In genomic region chr6:55506519-55506918, GRCm38 (mm10) we compare ENCODE assay signal across 30 mouse cellular contexts. TPM values are rescaled to one million over a fixed set of nuclear protein-coding genes. Genes with fewer than 3 reads are reported as not detected.
A peak's percentile ranks its signal among the peaks of the same experiment; 100 is the strongest.
DNase-seq lines count a peak whose midpoint lies in the region; ATAC-seq lines count a peak whose summit lies in the region.
"Had no signal": no experiment of that assay in that cellular context is flagged by ENCODE, and none has a peak within 500 bp of the region (broad histone marks: within the 10 kb centered on the region; RNA-seq: fewer than 3 reads in every experiment).

No protein-coding gene starts in this region.

- H3K9ac ChIP-seq in forebrain, embryonic 11.5 days (ENCODE audit: low read length), result no peak overlapping the region
- no peak overlapping the region for H3K9ac ChIP-seq in forebrain, embryonic 13.5 days
- H3K9ac ChIP-seq: embryonic facial prominence, embryonic 12.5 days; heart, embryonic 12.5 days; hindbrain, embryonic 13.5 days; liver, embryonic 14.5 days; midbrain, embryonic 15.5 days had no signal

- no peaks in the 10 kb centered on the region for H3K27me3 ChIP-seq in forebrain, embryonic 11.5 days (ENCODE audit: control insufficient read depth, insufficient read depth, low read length)
- no peaks in the 10 kb centered on the region for H3K27me3 ChIP-seq in forebrain, embryonic 13.5 days
- no peaks in the 10 kb centered on the region for H3K27me3 ChIP-seq in limb, embryonic 10.5 days (ENCODE audit: low read depth, poor library complexity, severe bottlenecking)
- H3K27me3 ChIP-seq: embryonic facial prominence, embryonic 12.5 days; hindbrain, embryonic 13.5 days; midbrain, embryonic 15.5 days had no signal

- no peak overlapping the region for H3K27ac ChIP-seq in forebrain, embryonic 11.5 days (ENCODE audit: low read depth, low read length)
- no peak overlapping the region for H3K27ac ChIP-seq in forebrain, embryonic 13.5 days
- no peak overlapping the region for H3K27ac ChIP-seq in limb, embryonic 10.5 days
- H3K27ac ChIP-seq: embryonic facial prominence, embryonic 12.5 days; heart, adult 2 months; hindbrain, embryonic 13.5 days; layer of hippocampus, adult 2 months; liver, embryonic 14.5 days; midbrain, embryonic 10.5 days; midbrain, embryonic 15.5 days had no signal

- H3K4me2 ChIP-seq in forebrain, embryonic 11.5 days (ENCODE audit: low read depth, low read length, severe bottlenecking), result no peak overlapping the region
- H3K4me2 ChIP-seq in forebrain, embryonic 13.5 days, result no peak overlapping the region
- H3K4me2 ChIP-seq: embryonic facial prominence, embryonic 12.5 days; heart, embryonic 12.5 days; hindbrain, embryonic 13.5 days; midbrain, embryonic 15.5 days had no signal

- no peaks in the 10 kb centered on the region for H3K9me3 ChIP-seq in forebrain, embryonic 11.5 days (ENCODE audit: control insufficient read depth, low read length)
- H3K9me3 ChIP-seq in forebrain, embryonic 13.5 days (replicated peaks), result 0 out of 2 replicates have a peak, but pooled peaks cover 3% of the 10 kb centered on the region
- H3K9me3 ChIP-seq in limb, embryonic 10.5 days (replicated peaks), result no peaks in the 10 kb centered on the region
- H3K9me3 ChIP-seq: embryonic facial prominence, embryonic 12.5 days; heart, embryonic 12.5 days; hindbrain, embryonic 13.5 days; midbrain, embryonic 10.5 days; midbrain, embryonic 15.5 days had no signal

- WGBS in forebrain, embryonic 11.5 days, result 81% methylated on average over 4 of the region's 4 CpGs
- WGBS in forebrain, embryonic 13.5 days, result 87% methylated on average over 4 of the region's 4 CpGs
- WGBS in limb, embryonic 10.5 days, result 87% methylated on average over 4 of the region's 4 CpGs

- peak; percentile 31 for DNase-seq in forebrain, embryonic 11.5 days (ENCODE audit: low spot score)
- DNase-seq in 3T3-L1 (ENCODE audit: low read depth, low spot score), result peak; percentile 33
- DNase-seq in embryo, embryonic 10.5 days (ENCODE audit: low spot score), result peak; percentile 42
- peak; percentile 47 for DNase-seq in limb, embryonic 10.5 days (ENCODE audit: low spot score)
- no peak for DNase-seq in left cerebral cortex, adult 9 months (ENCODE audit: low spot score in 2 of 2)
- DNase-seq in layer of hippocampus, adult 9-11 months, result no peak
- DNase-seq: adrenal gland, adult 2 months; cerebellum, adult 9-10 months; cerebellum, postnatal 36 days; gastrocnemius, postnatal 25 days; heart, adult 2 months; heart, postnatal 4 days; kidney, adult 11 months; kidney, postnatal 25 days; left cerebral cortex, postnatal 4 days; liver; lung, adult 2 months; lung, postnatal 14 days; right cerebral cortex, postnatal 4 days; thymus, postnatal 4 days had no signal

- H3K36me3 ChIP-seq in forebrain, embryonic 11.5 days (ENCODE audit: control insufficient read depth, insufficient read depth, low read length), result no peaks in the 10 kb centered on the region
- no peaks in the 10 kb centered on the region for H3K36me3 ChIP-seq in forebrain, embryonic 13.5 days (ENCODE audit: poor library complexity, severe bottlenecking)
- H3K36me3 ChIP-seq in limb, embryonic 10.5 days, result no peaks in the 10 kb centered on the region
- H3K36me3 ChIP-seq: embryonic facial prominence, embryonic 12.5 days; heart, embryonic 12.5 days; hindbrain, embryonic 13.5 days; midbrain, embryonic 10.5 days; midbrain, embryonic 15.5 days had no signal

- H3K4me1 ChIP-seq in forebrain, embryonic 11.5 days (replicated peaks; ENCODE audit: control insufficient read depth, insufficient read depth, low read length), result no peaks in the 10 kb centered on the region
- 0 out of 2 replicates have a peak, but pooled peaks cover 6% of the 10 kb centered on the region for H3K4me1 ChIP-seq in forebrain, embryonic 13.5 days
- no peaks in the 10 kb centered on the region for H3K4me1 ChIP-seq in limb, embryonic 10.5 days
- H3K4me1 ChIP-seq: embryonic facial prominence, embryonic 12.5 days; midbrain, embryonic 10.5 days; midbrain, embryonic 15.5 days had no signal

- no peak for ATAC-seq in forebrain, embryonic 11.5 days (replicated peaks; ENCODE audit: low FRiP score)
- no peak for ATAC-seq in forebrain, embryonic 13.5 days
- ATAC-seq: activated CD4-positive, CD25-positive, alpha-beta regulatory T cell, adult 4 months; forebrain, embryonic 16.5 days; midbrain, embryonic 15.5 days had no signal

- no peak overlapping the region for H3K4me3 ChIP-seq in forebrain, embryonic 11.5 days (ENCODE audit: low read depth, low read length)
- no peak overlapping the region for H3K4me3 ChIP-seq in forebrain, embryonic 13.5 days
- no peak overlapping the region for H3K4me3 ChIP-seq in limb, embryonic 10.5 days
- H3K4me3 ChIP-seq: embryonic facial prominence, embryonic 12.5 days; heart, adult 2 months; heart, embryonic 12.5 days; hindbrain, embryonic 13.5 days; layer of hippocampus, adult 2 months; midbrain, embryonic 10.5 days; midbrain, embryonic 15.5 days had no signal

RNA-seq across cellular contexts. Expression of gene Adcyap1r1, which starts 54.7 kb away (rescaled TPM):
- polyA plus RNA-seq in forebrain, embryonic 11.5 days (2014; fragmentation: Nextera tagmentation; extraction: Ambion mirVana), result 7.9 and 8.9 TPM in 2 replicates
- polyA plus RNA-seq in forebrain, embryonic 13.5 days (2015; fragmentation: Nextera tagmentation; extraction: Ambion mirVana), result 18.6 and 21.6 TPM in 2 replicates
- polyA plus RNA-seq in limb, embryonic 10.5 days (2016; fragmentation: Nextera tagmentation; extraction: Ambion mirVana), result 0.83 and 0.90 TPM in 2 replicates
- polyA plus RNA-seq: activated CD4-positive, CD25-positive, alpha-beta regulatory T cell, adult 4 months had no signal

Comparison
In these comparisons a context has a peak if more than half of its experiments do, and no peak if none do; other contexts are left out.
1. DNase-seq: peak in forebrain, embryonic 11.5 days (single experiment), 3T3-L1 (single experiment), embryo, embryonic 10.5 days (single experiment) and limb, embryonic 10.5 days (single experiment); none in left cerebral cortex, adult 9 months (0 of 2) and layer of hippocampus, adult 9-11 months (single experiment).